Mouse (Mus musculus) erythroblast, embryonic 14.5 days (primary cell): ENCODE results near the gene Ankrd60.

Experiments used
- GATA1 ChIP-seq: IDR thresholded peaks from 2 replicates; pipeline ENCODE4 v1.6.1; 2012; ENCODE audit warnings: low read length, inconsistent platforms, mixed read lengths
- TAL1 ChIP-seq: IDR thresholded peaks from 3 replicates; pipeline ENCODE4 v1.6.1; 2012; ENCODE audit warnings: low read length, inconsistent platforms, mixed read lengths

- TF ChIP-seq GATA1 (no peak), TAL1 (no peak)
These were observed 42.3 kb downstream of the Ankrd60 start for GRCm38 (mm10) chr2:173535886-173536285.
